23 mouse cellular contexts compared by ENCODE assay signal in the genomic region with DNA sequence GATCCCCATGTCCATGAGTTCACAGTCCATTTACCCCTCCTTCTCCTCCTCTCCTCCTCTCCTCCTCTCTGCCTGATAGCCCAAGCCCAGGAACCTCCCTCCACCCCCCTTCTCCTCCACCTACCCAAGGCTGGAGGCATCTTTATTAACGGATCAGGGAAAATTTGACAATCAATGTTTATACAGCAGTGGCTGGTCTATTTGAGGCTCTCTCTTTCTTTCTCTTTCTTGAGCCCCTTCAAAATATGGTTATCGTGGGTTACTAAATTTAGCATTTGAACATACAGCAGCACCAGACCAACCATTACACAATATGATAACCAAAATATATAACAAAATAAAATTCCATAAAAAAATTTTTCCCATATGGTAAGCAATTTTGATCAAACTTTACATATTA.
DNase-seq lines count a peak whose midpoint lies in the region; ATAC-seq and TF ChIP-seq lines count a peak whose summit lies in the region.
"Had no signal": no experiment of that assay in that cellular context is flagged by ENCODE, and none has a peak within 500 bp of the region (broad histone marks: within the 10 kb centered on the region; RNA-seq: fewer than 3 reads in every experiment).

No protein-coding gene starts in this region.

- H3K4me3 ChIP-seq in megakaryocyte, embryonic 14.5 days (replicated peaks), result peak overlapping the region; percentile 53
- no peak overlapping the region for H3K4me3 ChIP-seq in midbrain, embryonic 11.5 days (ENCODE audit: low read depth, low read length)
- H3K4me3 ChIP-seq in midbrain, embryonic 13.5 days (replicated peaks), result no peak overlapping the region
- H3K4me3 ChIP-seq in intestine, postnatal 0 days (ENCODE audit: low read depth, low read length), result no peak overlapping the region

- peaks cover 10% of the 10 kb centered on the region for H3K4me1 ChIP-seq in megakaryocyte, embryonic 14.5 days
- no peaks in the 10 kb centered on the region for H3K4me1 ChIP-seq in midbrain, embryonic 11.5 days (ENCODE audit: control insufficient read depth, insufficient read depth, low read length)
- H3K4me1 ChIP-seq in midbrain, embryonic 13.5 days (replicated peaks), result no peaks in the 10 kb centered on the region
- no peaks in the 10 kb centered on the region for H3K4me1 ChIP-seq in intestine, postnatal 0 days (replicated peaks; ENCODE audit: control insufficient read depth, insufficient read depth, low read length)

- peak; percentile 48 for DNase-seq in heart, adult 11 months
- no peak for DNase-seq in heart, adult 8-10 months (ENCODE audit: low spot score)
- peak; percentile 76 for DNase-seq in midbrain, embryonic 11.5 days (ENCODE audit: low spot score, missing footprints)
- peak; percentile 60 for DNase-seq in 416B (ENCODE audit: low read depth)
- DNase-seq: adrenal gland, adult 2 months; adrenal gland, adult 8-10 months; adrenal gland, postnatal 10 days; adrenal gland, postnatal 14 days; adrenal gland, postnatal 25 days; adrenal gland, postnatal 36 days; B cell, adult 2 months; cerebellum, adult 11 months; cerebellum, adult 11-12 months; cerebellum, adult 18-20 months had no signal

- H3K9ac ChIP-seq in midbrain, embryonic 11.5 days (ENCODE audit: low read length), result no peak overlapping the region
- no peak overlapping the region for H3K9ac ChIP-seq in midbrain, embryonic 13.5 days (replicated peaks)
- H3K9ac ChIP-seq in intestine, postnatal 0 days (ENCODE audit: low read depth, low read length), result no peak overlapping the region

- H3K4me2 ChIP-seq in midbrain, embryonic 11.5 days, result no peak overlapping the region
- H3K4me2 ChIP-seq in midbrain, embryonic 13.5 days (replicated peaks), result no peak overlapping the region
- H3K4me2 ChIP-seq in intestine, postnatal 0 days (replicated peaks; ENCODE audit: low read depth), result no peak overlapping the region

- no peak for ATAC-seq in megakaryocyte, adult 5-6 weeks (ENCODE audit: poor library complexity, severe bottlenecking)
- no peak; the same call in 1 of the 2 replicates for ATAC-seq in midbrain, embryonic 11.5 days (ENCODE audit: low FRiP score)
- no peak for ATAC-seq in midbrain, embryonic 13.5 days
- ATAC-seq in intestine, postnatal 0 days, result no peak
- ATAC-seq: activated CD4-positive, CD25-positive, alpha-beta regulatory T cell, adult 4 months; CD4-positive, CD25-positive, alpha-beta regulatory T cell, adult 4 months; Patski had no signal

- TF ChIP-seq CTCF in intestine, postnatal 0 days (IDR thresholded peaks at IDR 0.05; ENCODE audit: low read depth), result no peak

- WGBS in midbrain, embryonic 11.5 days, result 80% methylated on average over 2 of the region's 2 CpGs
- 68% methylated on average over 2 of the region's 2 CpGs for WGBS in midbrain, embryonic 13.5 days
- WGBS in intestine, postnatal 0 days, result 63% methylated on average over 2 of the region's 2 CpGs

- H3K27ac ChIP-seq in midbrain, embryonic 11.5 days (ENCODE audit: low read depth, low read length), result no peak overlapping the region
- H3K27ac ChIP-seq in midbrain, embryonic 13.5 days, result no peak overlapping the region
- no peak overlapping the region for H3K27ac ChIP-seq in intestine, postnatal 0 days (ENCODE audit: low read depth, low read length)

- H3K27me3 ChIP-seq in megakaryocyte, embryonic 14.5 days (replicated peaks), result no peaks in the 10 kb centered on the region
- H3K27me3 ChIP-seq in midbrain, embryonic 11.5 days (ENCODE audit: control insufficient read depth, insufficient read depth, low read length), result no peaks in the 10 kb centered on the region
- H3K27me3 ChIP-seq in midbrain, embryonic 13.5 days, result no peaks in the 10 kb centered on the region
- no peaks in the 10 kb centered on the region for H3K27me3 ChIP-seq in intestine, postnatal 0 days (replicated peaks; ENCODE audit: control insufficient read depth, insufficient read depth, low read length)
- H3K27me3 ChIP-seq: CH12.LX had no signal

- H3K36me3 ChIP-seq in megakaryocyte, embryonic 14.5 days (replicated peaks; ENCODE audit: low read length), result no peaks in the 10 kb centered on the region
- no peaks in the 10 kb centered on the region for H3K36me3 ChIP-seq in midbrain, embryonic 11.5 days (ENCODE audit: control insufficient read depth, insufficient read depth, low read length)
- no peaks in the 10 kb centered on the region for H3K36me3 ChIP-seq in midbrain, embryonic 13.5 days
- H3K36me3 ChIP-seq in intestine, postnatal 0 days (ENCODE audit: control insufficient read depth, insufficient read depth), result no peaks in the 10 kb centered on the region
- H3K36me3 ChIP-seq: G1E had no signal

- no peaks in the 10 kb centered on the region for H3K9me3 ChIP-seq in megakaryocyte, embryonic 14.5 days
- H3K9me3 ChIP-seq in midbrain, embryonic 11.5 days (ENCODE audit: control insufficient read depth, low read length), result no peaks in the 10 kb centered on the region
- H3K9me3 ChIP-seq in midbrain, embryonic 13.5 days, result no peaks in the 10 kb centered on the region
- no peaks in the 10 kb centered on the region for H3K9me3 ChIP-seq in intestine, postnatal 0 days (ENCODE audit: control insufficient read depth)
- H3K9me3 ChIP-seq: G1E had no signal
